Mouse (Mus musculus) megakaryocyte-erythroid progenitor cell, adult 5-6 weeks (primary cell): ENCODE results near the gene Esrrg. TPM values are rescaled to one million over a fixed set of nuclear protein-coding genes. Genes with fewer than 3 reads are reported as not detected.

Experiments
- ATAC-seq: replicated peaks from 2 replicates; pipeline ENCODE4 v1.8.0; 2016; ENCODE audit warnings: mild to moderate bottlenecking, inconsistent platforms; ENCODE audit not compliant: severe bottlenecking, poor library complexity, low FRiP score, low TSS enrichment
- total RNA-seq, 2 experiments: library from RNA; stranded (forward) in 1 of 2; stranded (reverse) in 1 of 2; fragments of 200-1000, 215-1000 nt in 1 of 2; fragments of >200 nt in 1 of 2; fragmentation: Nextera tagmentation in 1 of 2; gene quantifications; 2 replicates each; pipeline ENCODE4 v1.2.3; 2014 to 2017

Gene Esrrg
- total RNA-seq, 2 experiments from 2014 or later = not detected

- ATAC-seq = no peak
Observed at GRCm38 (mm10) chr1:187959192-187959591, 350.6 kb downstream of the Esrrg start.

GRCm38 (mm10) chr1:187961452-187961851, 352.9 kb downstream of the Esrrg start:
- ATAC-seq = no peak

GRCm38 (mm10) chr1:187964829-187965760, 356.5 kb downstream of the Esrrg start:
- ATAC-seq = no peak

- no peak for ATAC-seq
Observed at GRCm38 (mm10) chr1:187965921-187966320, 357.3 kb downstream of the Esrrg start.

- ATAC-seq = no peak
Observed at GRCm38 (mm10) chr1:187968379-187968778, 359.8 kb downstream of the Esrrg start.

GRCm38 (mm10) chr1:187969491-187969890, 360.9 kb downstream of the Esrrg start:
- ATAC-seq = no peak

- ATAC-seq = no peak
Observed at GRCm38 (mm10) chr1:187974396-187974795, 365.8 kb downstream of the Esrrg start.

GRCm38 (mm10) chr1:187975465-187976352, 367.1 kb downstream of the Esrrg start:
- ATAC-seq = no peak

GRCm38 (mm10) chr1:187976353-187976730, 367.8 kb downstream of the Esrrg start:
- ATAC-seq = no peak

- no peak for ATAC-seq
Observed at GRCm38 (mm10) chr1:187981028-187981427, 372.4 kb downstream of the Esrrg start.

GRCm38 (mm10) chr1:187983177-187983576, 374.6 kb downstream of the Esrrg start:
- ATAC-seq = no peak

- ATAC-seq = no peak
Observed at GRCm38 (mm10) chr1:187990161-187990560, 381.6 kb downstream of the Esrrg start.

GRCm38 (mm10) chr1:187997584-187998338, 389.2 kb downstream of the Esrrg start:
- peak; percentile 95 for ATAC-seq

GRCm38 (mm10) chr1:187999121-187999520, 390.5 kb downstream of the Esrrg start:
- ATAC-seq = no peak

- ATAC-seq = no peak
Observed at GRCm38 (mm10) chr1:188000189-188000588, 391.6 kb downstream of the Esrrg start.

GRCm38 (mm10) chr1:188006820-188007491, 398.4 kb downstream of the Esrrg start:
- ATAC-seq = 0 out of 2 replicates have a peak, but pooled peaks have one; percentile 47

- no peak for ATAC-seq
Observed at GRCm38 (mm10) chr1:188008476-188008875, 399.9 kb downstream of the Esrrg start.

GRCm38 (mm10) chr1:188009868-188010267, 401.3 kb downstream of the Esrrg start:
- ATAC-seq = no peak

GRCm38 (mm10) chr1:188010860-188011259, 402.3 kb downstream of the Esrrg start:
- no peak for ATAC-seq
